Mouse (Mus musculus) G1E (cell line): ENCODE results near the gene Rfc2.

ENCODE experiments used
- CTCF ChIP-seq: IDR thresholded peaks from 2 replicates; pipeline ENCODE4 v1.5.1; 2012; ENCODE audit warnings: low read depth, low read length, inconsistent platforms, mixed read lengths
- GATA1 ChIP-seq: IDR thresholded peaks from 2 replicates; pipeline ENCODE4 v1.6.1; 2012; ENCODE audit warnings: borderline replicate concordance, low read length, inconsistent platforms, mixed read lengths
- GATA2 ChIP-seq: IDR thresholded peaks from 2 replicates; pipeline ENCODE4 v1.6.1; 2012; ENCODE audit warnings: low read depth, low read length, inconsistent platforms, borderline replicate concordance
- TAL1 ChIP-seq: conservative IDR thresholded peaks from 2 replicates; pipeline ENCODE4 v1.6.1; 2012; ENCODE audit warnings: low read depth, low read length, inconsistent platforms, mixed read lengths

DNA sequence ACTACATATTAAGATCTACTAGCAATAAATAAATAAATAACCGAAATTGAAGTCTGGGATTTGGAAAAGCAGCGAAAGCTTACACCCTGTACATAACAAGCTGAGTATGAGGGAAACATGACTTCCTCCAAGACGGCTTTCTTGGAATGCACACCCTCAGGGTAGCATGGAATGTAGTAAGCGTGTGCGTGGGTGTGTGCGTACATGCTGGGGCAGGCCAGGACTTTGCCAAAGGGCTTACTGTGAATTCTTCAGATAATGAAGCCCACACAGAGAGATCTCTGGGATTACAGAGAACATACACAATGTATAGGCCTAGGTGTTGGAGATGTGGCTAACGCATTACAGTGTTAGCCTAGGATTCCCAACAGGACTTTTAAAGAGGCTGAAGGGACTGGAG is 3.6 kb upstream of the Rfc2 start:
- TF ChIP-seq CTCF = no peak
- TF ChIP-seq GATA1 = no peak
- TF ChIP-seq TAL1 = no peak
- TF ChIP-seq GATA2 = no peak
